Mouse (Mus musculus) kidney, embryonic 14.5 days (tissue): ENCODE results near the gene Snx9. TPM values are rescaled to one million over a fixed set of nuclear protein-coding genes. Genes with fewer than 3 reads are reported as not detected.
A peak's percentile ranks its signal among the peaks of the same experiment; 100 is the strongest.

Experiments
- ATAC-seq: fragments of 200-750 bp; cut with Nextera tagmentation; 2 replicates; pipeline ENCODE4 v1.8.0; 2017; ENCODE audit warnings: moderate number of reproducible peaks, mild to moderate bottlenecking, moderate TSS enrichment, moderate library complexity; ENCODE audit not compliant: low FRiP score, low TSS enrichment
- H3K27ac ChIP-seq: fragments of 300-500 bp; sonication (generic); 2 replicates; pipeline ENCODE4 v1.5.1; 2014; ENCODE audit warnings: low read depth, mild to moderate bottlenecking, low read length, moderate library complexity, mixed read lengths
- H3K27me3 ChIP-seq: fragments of 300-500 bp; sonication (generic); 2 replicates; pipeline ENCODE4 v1.6.1; 2014; ENCODE audit warnings: mild to moderate bottlenecking, low read length; ENCODE audit not compliant: control insufficient read depth, insufficient read depth
- H3K36me3 ChIP-seq: fragments of 300-500 bp; sonication (generic); 2 replicates; pipeline ENCODE4 v1.6.1; 2014; ENCODE audit warnings: low read length, mixed read lengths; ENCODE audit not compliant: control insufficient read depth, insufficient read depth
- H3K4me1 ChIP-seq: fragments of 300-500 bp; sonication (generic); 2 replicates; pipeline ENCODE4 v1.6.1; 2014; ENCODE audit warnings: low read length, mixed read lengths; ENCODE audit not compliant: control insufficient read depth, insufficient read depth
- H3K4me2 ChIP-seq: fragments of 300-500 bp; sonication (generic); replicated peaks from 2 replicates; pipeline ENCODE4 v1.6.1; 2014; ENCODE audit warnings: low read depth, mild to moderate bottlenecking, low read length
- H3K4me3 ChIP-seq: fragments of 300-500 bp; sonication (generic); 2 replicates; pipeline ENCODE4 v1.5.1; 2014; ENCODE audit warnings: mild to moderate bottlenecking, low read length
- H3K9ac ChIP-seq: fragments of 300-500 bp; sonication (generic); 2 replicates; pipeline ENCODE4 v1.6.1; 2014; ENCODE audit warnings: low read depth, mild to moderate bottlenecking, low read length, moderate library complexity
- H3K9me3 ChIP-seq: fragments of 300-500 bp; sonication (generic); 2 replicates; pipeline ENCODE4 v1.6.1; 2016; ENCODE audit warnings: low read length; ENCODE audit not compliant: control insufficient read depth
- WGBS: fragments of 180-500 bp; shearing (Covaris S2); extraction: QIAGEN DNeasy Blood & Tissue Kit; methylation state at CpG from one replicate; pipeline ENCODE4 v1.1.7; 2014; 5-methylcytosine and 5-hydroxymethylcytosine counted together
- polyA plus RNA-seq: library from polyadenylated mRNA; unstranded; fragments of >200 nt; fragmentation: Nextera tagmentation; extraction: Ambion mirVana; gene quantifications from 2 replicates; pipeline ENCODE4 v1.2.1, GENCODE M21; 2014

The Snx9 gene
- polyA plus RNA-seq, 1 experiment from 2014 or later: 44.5 TPM

DNA sequence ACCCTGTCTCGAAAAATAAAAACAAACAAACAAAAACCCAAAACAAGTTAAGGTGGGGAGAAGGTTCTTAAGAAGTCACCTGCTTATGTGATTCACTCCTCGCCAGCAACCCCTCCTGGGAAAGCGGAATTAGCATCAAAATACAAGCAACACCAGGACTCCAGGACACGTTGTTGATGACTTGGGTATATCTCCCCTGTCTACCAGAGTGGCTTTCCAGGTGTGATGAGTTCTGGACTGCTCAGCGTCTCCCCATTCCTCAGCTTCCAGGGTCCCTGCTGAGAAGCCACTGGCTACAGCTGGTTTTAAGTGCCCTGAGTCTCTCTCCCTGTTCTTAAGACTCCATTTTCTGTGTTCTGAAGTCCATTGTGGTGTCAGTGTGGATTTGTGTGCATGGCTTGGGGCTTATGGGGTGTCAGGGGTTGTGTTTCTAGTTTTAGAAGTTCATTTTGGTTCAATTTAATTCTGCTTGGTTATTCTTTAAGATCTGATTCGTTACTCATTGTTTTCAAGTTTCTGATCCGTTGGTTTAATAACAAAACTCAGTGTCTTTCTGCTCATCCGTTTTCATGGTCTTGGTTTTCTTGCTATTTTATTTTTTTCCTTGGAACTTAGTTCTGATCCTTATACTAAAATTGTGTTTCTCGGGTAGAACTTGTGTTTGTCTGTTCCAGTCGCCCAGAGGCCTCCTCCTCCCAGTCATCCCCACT, 7.7 kb downstream of the Snx9 start:
- ATAC-seq: no peak
- Histone ChIP-seq H3K4me3 (peak overlapping the region; percentile 32), H3K9ac (peak overlapping the region; percentile 64; the same call in 1 of the 2 replicates), H3K4me1 (peaks cover 21% of the 10 kb centered on the region), H3K27ac (peak overlapping the region; percentile 96), H3K27me3 (no peaks in the 10 kb centered on the region), H3K36me3 (no peaks in the 10 kb centered on the region; the same call in 1 of the 2 replicates), H3K9me3 (no peaks in the 10 kb centered on the region), H3K4me2 (peak overlapping the region; percentile 61)
- 60% methylated on average over 10 of the region's 10 CpGs for WGBS

DNA sequence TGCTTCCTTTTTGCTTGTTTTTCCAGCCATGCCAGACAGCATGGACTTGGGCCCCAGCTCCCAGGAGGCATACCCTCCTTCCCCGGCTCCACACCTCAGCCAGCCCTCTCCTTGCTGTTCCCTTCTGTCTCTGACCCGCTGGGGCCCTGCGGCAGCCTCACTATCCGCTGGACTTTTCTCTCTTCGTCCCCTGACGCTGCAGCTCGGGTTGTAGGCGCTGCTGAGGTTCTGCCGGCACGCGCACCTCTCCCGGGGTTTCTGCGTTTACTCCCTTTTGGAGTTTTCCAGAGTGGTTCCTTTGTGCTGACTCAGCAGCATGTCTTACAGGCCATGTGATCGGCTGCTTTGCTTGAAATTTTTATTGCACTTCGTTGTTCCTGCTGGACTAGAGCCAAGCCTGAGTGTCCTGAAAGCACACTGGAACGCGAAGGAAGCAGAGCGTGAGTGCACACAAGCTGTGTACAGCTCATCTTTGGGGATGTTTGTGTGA, 8.3 kb downstream of the Snx9 start:
- H3K4me3 ChIP-seq: peak overlapping the region; percentile 32
- H3K36me3 ChIP-seq: no peaks in the 10 kb centered on the region; the same call in 1 of the 2 replicates
- no peaks in the 10 kb centered on the region for H3K9me3 ChIP-seq
- H3K9ac ChIP-seq: peak overlapping the region; percentile 64
- ATAC-seq: peak; percentile 76
- H3K27me3 ChIP-seq: no peaks in the 10 kb centered on the region
- peak overlapping the region; percentile 61 for H3K4me2 ChIP-seq
- peak overlapping the region; percentile 96 for H3K27ac ChIP-seq
- WGBS: 9% methylated on average over 18 of the region's 18 CpGs
- peaks cover 20% of the 10 kb centered on the region for H3K4me1 ChIP-seq

DNA sequence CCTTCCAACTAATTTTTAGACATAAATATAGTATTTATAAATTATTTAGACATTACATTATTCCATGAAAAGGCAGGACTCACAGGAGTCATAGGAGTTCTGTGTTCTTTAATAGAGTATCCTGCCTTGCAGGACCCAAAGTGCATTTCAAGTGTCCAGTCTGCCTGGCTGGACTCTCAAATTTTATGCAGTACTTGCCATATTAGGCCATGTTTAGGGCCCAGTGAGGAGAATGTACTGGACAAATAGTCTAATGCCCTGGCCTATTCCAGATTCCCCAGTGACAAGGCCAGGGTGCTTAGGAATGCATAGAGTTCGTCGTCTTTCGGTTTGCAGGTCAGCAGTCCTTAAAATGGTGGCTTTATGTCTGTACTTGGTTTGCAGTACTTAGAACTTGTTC, 8.9 kb downstream of the Snx9 start:
- Histone ChIP-seq H3K4me1 (peaks cover 16% of the 10 kb centered on the region; the same call in 1 of the 2 replicates), H3K36me3 (no peaks in the 10 kb centered on the region; the same call in 1 of the 2 replicates), H3K9me3 (no peaks in the 10 kb centered on the region), H3K27ac (no peak overlapping the region; the same call in 1 of the 2 replicates), H3K4me2 (peak overlapping the region; percentile 61), H3K27me3 (no peaks in the 10 kb centered on the region), H3K9ac (no peak overlapping the region), H3K4me3 (no peak overlapping the region)
- WGBS: 92% methylated on average over 3 of the region's 3 CpGs
- no peak for ATAC-seq

DNA sequence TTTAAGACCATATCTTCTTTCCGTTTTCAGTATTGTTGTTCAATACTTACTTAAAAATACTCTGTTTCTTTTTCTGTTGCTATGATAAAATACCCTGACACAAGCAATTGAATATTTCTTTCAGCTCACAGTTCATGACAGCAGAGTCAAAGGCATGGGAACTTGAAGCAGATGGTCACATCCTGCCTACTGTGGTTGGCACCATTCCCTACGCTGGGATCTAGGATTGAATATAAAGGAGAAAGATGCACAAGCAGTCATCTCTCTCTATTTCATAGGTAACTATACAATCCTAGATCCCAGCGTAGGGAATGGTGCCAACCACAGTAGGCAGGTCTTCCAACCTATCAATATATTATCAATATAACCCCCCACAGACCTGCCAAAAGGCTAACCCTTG, 9.3 kb downstream of the Snx9 start:
- ATAC-seq: no peak
- Histone ChIP-seq H3K9me3 (no peaks in the 10 kb centered on the region), H3K36me3 (no peaks in the 10 kb centered on the region; the same call in 1 of the 2 replicates), H3K4me3 (no peak overlapping the region), H3K4me1 (peaks cover 16% of the 10 kb centered on the region; the same call in 1 of the 2 replicates), H3K9ac (no peak overlapping the region), H3K4me2 (no peak overlapping the region), H3K27me3 (no peaks in the 10 kb centered on the region), H3K27ac (no peak overlapping the region)
- WGBS: 94% methylated on average over 3 of the region's 3 CpGs

DNA sequence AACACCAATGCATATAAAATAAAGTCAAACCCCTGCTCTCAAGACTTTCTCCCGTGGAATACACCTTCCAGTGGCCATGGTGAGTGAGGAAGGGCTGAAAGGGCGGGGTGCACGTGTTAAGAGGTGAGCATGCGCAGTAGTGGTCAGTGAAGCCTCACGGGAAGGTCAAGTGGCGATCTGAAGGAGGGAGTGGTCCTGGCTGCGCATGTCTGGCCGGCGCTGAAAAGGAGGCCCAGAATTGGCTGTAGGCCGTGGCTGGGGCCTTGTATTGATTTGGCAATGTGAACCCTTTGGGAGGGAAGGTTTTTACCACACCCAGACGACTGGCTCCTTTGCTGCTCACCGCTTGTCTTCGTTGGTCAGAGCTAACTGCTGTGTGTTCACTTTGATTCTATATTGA, 12.8 kb downstream of the Snx9 start:
- Histone ChIP-seq H3K36me3 (no peaks in the 10 kb centered on the region; the same call in 1 of the 2 replicates), H3K4me3 (no peak overlapping the region), H3K4me1 (peaks cover 21% of the 10 kb centered on the region; the same call in 1 of the 2 replicates), H3K9me3 (no peaks in the 10 kb centered on the region), H3K4me2 (no peak overlapping the region), H3K9ac (no peak overlapping the region), H3K27me3 (no peaks in the 10 kb centered on the region), H3K27ac (no peak overlapping the region)
- 94% methylated on average over 13 of the region's 13 CpGs for WGBS
- ATAC-seq: no peak

DNA sequence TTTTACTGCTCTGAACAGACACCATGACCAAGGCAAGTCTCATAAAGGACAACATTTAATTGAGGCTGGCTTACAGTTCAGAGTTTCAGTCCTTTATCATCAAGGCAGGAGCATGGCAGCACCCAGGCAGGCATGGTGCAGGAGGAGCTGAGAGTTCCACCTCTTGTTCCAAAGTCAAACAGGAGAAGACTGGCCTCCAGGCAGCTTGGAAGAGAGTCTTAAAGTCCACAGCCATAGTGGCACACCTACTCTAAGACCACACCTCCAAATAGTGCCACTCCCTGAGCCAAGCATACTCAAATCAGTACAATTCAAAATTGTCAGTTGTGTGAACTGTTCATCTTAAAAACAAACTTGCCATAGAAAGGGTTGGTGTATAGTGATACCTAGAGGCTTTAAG, 14.4 kb downstream of the Snx9 start:
- H3K27ac ChIP-seq: no peak overlapping the region
- H3K9me3 ChIP-seq: no peaks in the 10 kb centered on the region
- H3K36me3 ChIP-seq: no peaks in the 10 kb centered on the region; the same call in 1 of the 2 replicates
- H3K4me3 ChIP-seq: no peak overlapping the region
- no peak overlapping the region for H3K9ac ChIP-seq
- no peak overlapping the region for H3K4me2 ChIP-seq
- peaks cover 15% of the 10 kb centered on the region; the same call in 1 of the 2 replicates for H3K4me1 ChIP-seq
- no peak for ATAC-seq
- H3K27me3 ChIP-seq: no peaks in the 10 kb centered on the region

DNA sequence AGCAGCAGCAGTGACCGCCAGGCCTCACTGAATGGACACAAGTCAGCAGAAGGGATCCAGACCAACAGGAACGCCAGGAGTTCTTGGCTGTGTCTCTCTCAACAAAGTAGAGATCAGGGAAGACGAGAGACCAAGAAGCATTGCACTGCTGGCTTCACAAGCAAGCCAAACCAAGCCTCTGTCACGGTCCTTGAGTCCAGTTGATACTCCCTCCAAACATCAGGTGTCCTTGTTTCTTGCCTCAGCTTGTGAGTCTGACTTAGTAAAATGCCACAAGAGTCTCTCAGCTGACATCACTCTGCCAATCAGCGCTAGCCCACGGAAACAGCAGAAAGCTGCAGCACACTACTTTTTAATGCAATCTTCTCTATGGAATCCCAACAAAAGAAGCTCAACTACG, 15.3 kb downstream of the Snx9 start:
- Histone ChIP-seq H3K4me3 (no peak overlapping the region), H3K36me3 (no peaks in the 10 kb centered on the region; the same call in 1 of the 2 replicates), H3K27me3 (no peaks in the 10 kb centered on the region), H3K9me3 (no peaks in the 10 kb centered on the region), H3K9ac (no peak overlapping the region), H3K4me2 (no peak overlapping the region), H3K4me1 (peaks cover 15% of the 10 kb centered on the region; the same call in 1 of the 2 replicates), H3K27ac (no peak overlapping the region)
- WGBS: 78% methylated on average over 7 of the region's 7 CpGs
- no peak for ATAC-seq

DNA sequence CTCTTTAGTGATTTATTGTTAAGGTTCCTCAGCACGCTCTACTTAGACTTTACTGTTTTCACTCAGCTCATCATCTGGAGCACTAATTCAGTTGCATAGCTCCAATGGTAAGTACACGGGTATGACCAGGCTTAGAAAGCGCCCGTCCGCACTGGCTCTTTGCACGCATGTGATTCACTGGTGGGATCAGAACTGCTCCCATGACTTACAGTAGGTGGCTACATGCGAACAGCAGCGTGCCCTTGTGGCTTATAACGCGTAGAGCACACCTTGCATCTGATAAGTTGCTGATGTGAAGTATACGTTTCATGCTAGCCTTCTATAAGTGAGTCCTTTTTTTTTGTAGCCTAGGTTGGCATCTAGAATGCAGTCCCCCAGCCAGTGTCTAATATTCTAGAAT, 16.1 kb downstream of the Snx9 start:
- ATAC-seq: no peak
- H3K4me2 ChIP-seq: no peak overlapping the region
- H3K27me3 ChIP-seq: no peaks in the 10 kb centered on the region
- no peak overlapping the region for H3K27ac ChIP-seq
- H3K9ac ChIP-seq: no peak overlapping the region
- H3K4me1 ChIP-seq: peaks cover 16% of the 10 kb centered on the region; the same call in 1 of the 2 replicates
- H3K9me3 ChIP-seq: no peaks in the 10 kb centered on the region
- H3K4me3 ChIP-seq: no peak overlapping the region
- 93% methylated on average over 11 of the region's 11 CpGs for WGBS
- no peaks in the 10 kb centered on the region; the same call in 1 of the 2 replicates for H3K36me3 ChIP-seq

DNA sequence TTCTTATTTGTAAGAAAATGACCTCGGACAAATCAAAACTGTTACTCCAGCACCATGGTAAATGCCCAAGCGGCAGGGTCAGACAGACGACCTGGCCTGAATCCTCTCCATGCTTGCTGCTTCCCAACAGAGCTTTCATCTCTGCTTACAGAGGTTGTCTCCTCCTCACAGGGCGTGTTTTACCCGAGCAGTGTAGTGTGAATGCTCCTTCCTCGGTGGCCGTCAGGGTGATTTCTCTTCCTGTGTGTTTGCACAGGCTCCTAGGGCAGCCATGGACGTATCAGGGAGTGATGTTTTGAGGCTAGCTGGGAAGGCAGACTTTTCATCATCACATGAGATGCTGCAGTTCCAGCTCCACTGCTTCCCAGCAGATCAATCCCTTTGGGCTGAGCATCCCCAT, 17.1 kb downstream of the Snx9 start:
- 20% methylated on average over 8 of the region's 8 CpGs for WGBS
- H3K4me3 ChIP-seq: no peak overlapping the region
- H3K4me2 ChIP-seq: no peak overlapping the region
- ATAC-seq: no peak; the same call in 1 of the 2 replicates
- H3K36me3 ChIP-seq: no peaks in the 10 kb centered on the region; the same call in 1 of the 2 replicates
- no peaks in the 10 kb centered on the region for H3K9me3 ChIP-seq
- no peaks in the 10 kb centered on the region for H3K27me3 ChIP-seq
- peaks cover 17% of the 10 kb centered on the region; the same call in 1 of the 2 replicates for H3K4me1 ChIP-seq
- H3K9ac ChIP-seq: no peak overlapping the region
- H3K27ac ChIP-seq: no peak overlapping the region
